Mouse (Mus musculus): ENCODE measurements at regions not wholly inside any gene's neighbourhood (a gene's known extent, or its start where the extent isn't known, plus 50 kb on each side); places are given as distances from the start of the nearest gene placed in this dataset.

GRCm38 (mm10) chr12:79865179-79865552, 247.6 kb downstream of the Zfp36l1 start:
- no peak for TF ChIP-seq SMC3 (IDR thresholded peaks at IDR 0.05; ENCODE audit: low read depth, low read length)
- no peak for TF ChIP-seq CTCF (IDR thresholded peaks at IDR 0.05 in 2 of 3, conservative IDR thresholded peaks at IDR 0.05 in 1 of 3; ENCODE audit: control insufficient read depth in 1 of 3, insufficient read depth in 1 of 3, low read depth in 2 of 3, low read length in 3 of 3, poor library complexity in 1 of 3, severe bottlenecking in 1 of 3)
